Mouse (Mus musculus): ENCODE results near the gene G430095P16Rik.

The G430095P16Rik gene

GRCm38 (mm10) chr8:84771000-84771687 is 48.3 kb downstream of the G430095P16Rik start:
- DNase-seq (ENCODE audit: low spot score), result no peak

DNA sequence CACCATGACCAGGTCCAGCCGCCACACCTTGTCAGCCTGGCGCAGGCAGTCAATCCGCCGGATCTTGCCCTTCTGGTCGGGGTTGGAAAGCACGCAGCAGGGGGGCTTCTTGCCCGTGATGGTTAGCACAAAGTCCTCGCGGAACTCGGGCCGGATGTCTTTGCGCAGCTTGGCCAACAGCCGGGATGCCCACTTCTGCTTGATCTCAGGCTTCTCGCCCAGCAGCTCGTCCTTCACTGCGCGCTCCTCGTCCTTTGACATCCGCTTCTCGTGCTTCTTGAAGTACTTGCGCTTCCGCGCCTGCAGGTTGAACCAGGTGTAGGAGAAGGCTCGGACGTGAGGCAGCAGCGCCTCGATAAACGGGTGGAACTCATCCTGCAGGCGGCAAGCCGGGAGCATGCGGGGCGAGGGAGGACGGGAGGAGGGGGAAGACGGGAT is 49.2 kb downstream of the G430095P16Rik start:
- DNase-seq (ENCODE audit: low spot score), result no peak

DNA sequence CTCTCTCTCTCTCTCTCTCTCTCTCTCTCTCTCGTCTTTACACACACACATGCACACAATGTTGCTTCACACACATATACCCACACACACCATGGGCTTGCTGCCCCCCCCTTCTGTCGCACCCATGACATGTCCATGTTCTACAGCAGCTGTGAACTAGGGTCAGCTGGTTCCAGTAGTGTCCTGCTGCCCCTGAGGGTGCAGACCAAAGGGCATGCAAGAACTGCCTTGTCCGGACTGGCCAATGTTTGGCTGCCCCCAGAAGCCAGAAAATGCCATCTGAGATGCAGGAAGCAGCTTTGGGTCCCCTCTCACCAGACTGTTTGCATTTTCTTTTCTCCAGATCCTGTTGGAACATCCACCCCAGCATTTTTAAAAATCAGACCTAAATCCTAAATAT is 49.8 kb downstream of the G430095P16Rik start:
- no peak for DNase-seq (ENCODE audit: low spot score)

GRCm38 (mm10) chr8:84773304-84773703 is 50.5 kb downstream of the G430095P16Rik start:
- DNase-seq (ENCODE audit: low spot score), result no peak

DNA sequence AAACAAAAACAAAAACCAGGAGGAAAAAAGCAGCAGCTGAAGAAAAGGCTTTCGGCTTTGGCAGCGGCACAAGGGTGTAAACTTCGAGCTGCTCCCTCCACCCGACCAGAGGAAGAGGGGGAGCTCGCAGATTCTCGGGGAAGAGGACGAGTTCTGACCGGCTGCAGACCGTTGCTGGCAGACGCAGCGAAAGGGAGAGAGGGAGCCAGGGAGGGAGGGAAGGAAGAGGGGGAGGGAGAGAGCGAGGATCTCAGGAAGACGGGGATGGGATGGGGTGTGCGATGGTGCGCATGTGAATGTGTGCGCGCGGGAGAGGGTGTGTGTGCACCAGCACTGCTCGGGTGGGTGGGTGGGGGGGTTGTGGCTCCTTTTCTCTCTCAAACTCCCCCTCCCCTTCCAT is 51.0 kb downstream of the G430095P16Rik start:
- DNase-seq (ENCODE audit: low spot score), result peak; percentile 87

- peak; percentile 91 for DNase-seq (ENCODE audit: low spot score)
These were observed 51.7 kb downstream of the G430095P16Rik start for GRCm38 (mm10) chr8:84774473-84774911.

DNA sequence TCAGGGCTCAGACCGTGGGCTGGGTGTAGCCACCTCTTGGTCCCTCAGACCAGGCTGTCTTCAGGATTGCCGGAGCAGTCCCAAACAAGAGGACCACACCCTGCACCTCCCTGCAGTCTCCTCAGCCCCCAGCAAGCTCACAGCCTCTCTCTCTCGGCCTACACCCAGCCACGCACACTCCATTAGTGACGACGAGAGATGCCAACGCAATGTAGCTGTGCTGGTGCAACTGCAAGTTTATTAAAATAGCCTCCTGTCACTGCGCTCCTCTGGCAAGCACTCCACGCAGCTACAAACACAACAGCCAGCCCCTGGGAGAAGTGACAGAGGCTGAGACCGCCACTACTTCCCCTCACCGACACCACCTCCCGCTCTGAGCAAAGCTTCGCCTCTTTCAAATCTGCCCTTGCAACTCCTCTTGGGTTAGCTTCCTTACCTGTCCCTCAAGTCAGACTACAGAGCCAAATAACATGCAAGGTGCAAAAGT is 52.3 kb downstream of the G430095P16Rik start:
- peak; percentile 69 for DNase-seq (ENCODE audit: low spot score)

DNA sequence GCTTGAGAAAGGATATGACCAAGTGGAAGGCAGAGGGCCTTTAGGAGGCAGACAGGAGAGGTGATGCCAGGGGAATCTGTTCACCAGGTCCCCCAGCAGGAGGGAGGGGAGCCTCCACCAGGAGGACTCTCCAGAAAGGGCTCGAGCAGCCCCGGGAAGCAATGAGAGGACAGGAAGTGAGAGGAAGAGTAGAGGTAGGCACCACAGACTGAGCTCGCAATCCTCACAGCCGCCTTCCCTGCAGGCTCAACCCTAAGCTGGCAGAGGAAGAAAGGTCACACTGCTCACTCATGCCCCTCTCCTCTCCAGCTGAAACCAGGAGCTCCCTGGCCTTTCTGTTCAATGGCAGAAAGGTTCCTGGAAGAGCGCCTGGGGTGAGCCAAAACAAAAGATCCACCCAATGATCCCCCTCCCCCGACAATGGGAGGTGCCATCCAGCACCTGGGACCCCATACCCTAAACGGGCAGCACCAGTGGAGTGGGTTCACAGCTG is 52.9 kb downstream of the G430095P16Rik start:
- peak; percentile 55 for DNase-seq (ENCODE audit: low spot score)

Data from MN1 (cell line).